Comparison of ENCODE assay signal across 8 mouse cellular contexts in genomic region chr14:14345113-14345871, GRCm38 (mm10). TPM values are rescaled to one million over a fixed set of nuclear protein-coding genes. Genes with fewer than 3 reads are reported as not detected.
DNase-seq lines count a peak whose midpoint lies in the region; ATAC-seq lines count a peak whose summit lies in the region.

No protein-coding gene starts in this region.

- peak overlapping the region; percentile 71 for H3K4me2 ChIP-seq in forebrain, embryonic 14.5 days (ENCODE audit: low read length)
- peak overlapping the region; percentile 73 for H3K4me2 ChIP-seq in neural tube, embryonic 14.5 days (ENCODE audit: low read depth, low read length)

- peak overlapping the region; percentile 60 for H3K4me3 ChIP-seq in forebrain, embryonic 14.5 days (ENCODE audit: low read depth, low read length)
- H3K4me3 ChIP-seq in neural tube, embryonic 14.5 days (ENCODE audit: low read depth, low read length), result peak overlapping the region; percentile 65

- 5% methylated on average over 39 of the region's 40 CpGs for WGBS in forebrain, embryonic 14.5 days
- 4% methylated on average over 40 of the region's 40 CpGs for WGBS in large intestine, adult 2 months
- WGBS in neural tube, embryonic 14.5 days, result 8% methylated on average over 37 of the region's 40 CpGs

- no peaks in the 10 kb centered on the region for H3K4me1 ChIP-seq in forebrain, embryonic 14.5 days (ENCODE audit: control insufficient read depth, insufficient read depth, low read length)
- no peaks in the 10 kb centered on the region for H3K4me1 ChIP-seq in neural tube, embryonic 14.5 days (ENCODE audit: control insufficient read depth, insufficient read depth, low read length)

- peak overlapping the region; percentile 69 for H3K9ac ChIP-seq in forebrain, embryonic 14.5 days (ENCODE audit: low read length)
- H3K9ac ChIP-seq in neural tube, embryonic 14.5 days (replicated peaks; ENCODE audit: low read depth, low read length), result peak overlapping the region; percentile 66

- H3K27ac ChIP-seq in forebrain, embryonic 14.5 days (ENCODE audit: low read depth, low read length), result peak overlapping the region; percentile 35
- peak overlapping the region; percentile 75 for H3K27ac ChIP-seq in neural tube, embryonic 14.5 days (ENCODE audit: low read depth, low read length)

- no peaks in the 10 kb centered on the region for H3K36me3 ChIP-seq in forebrain, embryonic 14.5 days (ENCODE audit: control insufficient read depth, insufficient read depth, low read length)
- no peaks in the 10 kb centered on the region for H3K36me3 ChIP-seq in neural tube, embryonic 14.5 days (ENCODE audit: control insufficient read depth, insufficient read depth, low read length)

- peak; percentile 81 for ATAC-seq in forebrain, embryonic 14.5 days
- peak; percentile 84 for ATAC-seq in neural tube, embryonic 14.5 days (ENCODE audit: low read depth)

- peaks cover 20% of the 10 kb centered on the region for H3K9me3 ChIP-seq in forebrain, embryonic 14.5 days (replicated peaks; ENCODE audit: control insufficient read depth, low read length)
- H3K9me3 ChIP-seq in neural tube, embryonic 14.5 days (ENCODE audit: control insufficient read depth, low read length), result peaks cover 6% of the 10 kb centered on the region

- no peaks in the 10 kb centered on the region for H3K27me3 ChIP-seq in forebrain, embryonic 14.5 days (replicated peaks; ENCODE audit: control insufficient read depth, insufficient read depth, low read length)
- no peaks in the 10 kb centered on the region for H3K27me3 ChIP-seq in neural tube, embryonic 14.5 days (ENCODE audit: control insufficient read depth, insufficient read depth, low read length)

- DNase-seq in ES-CJ7 (ENCODE audit: low read depth, low spot score), result peak; percentile 95
- peak; percentile 91 for DNase-seq in cerebellum, adult 11-12 months
- peak; percentile 91 for DNase-seq in forebrain, embryonic 14.5 days (ENCODE audit: low spot score)
- DNase-seq in heart, postnatal 10 days, result peak; percentile 93 to 96
- peak; percentile 59 for DNase-seq in large intestine, adult 2 months (ENCODE audit: low read depth, low spot score)
- peak; percentile 91 to 93 for DNase-seq in lung, adult 18-20 months
- DNase-seq in testis, postnatal 10 days (ENCODE audit: low spot score), result peak; percentile 98

- intact Hi-C loops in heart, postnatal 10 days (cut with DNase I), result loop anchor here (10.0 kb wide), 4 partner anchors 220 to 520 kb away; partner anchors contain the start of genes Psmd6 and Slc4a7

RNA-seq across cellular contexts. Expression of gene Il3ra, which starts 0.8 kb away (rescaled TPM):
- polyA plus RNA-seq in forebrain, embryonic 14.5 days (2014; fragmentation: Nextera tagmentation; extraction: Ambion mirVana), result 1.5 and 1.9 TPM in 2 replicates
- total RNA-seq in heart, postnatal 10 days (2021), result 10 to 100 TPM in 1 of 2 experiments, 1 to 10 TPM in 1; 6.7 to 11.1 TPM
- 13.9 and 20.1 TPM in 2 replicates for polyA plus RNA-seq in large intestine, adult 2 months (2012; rRNA removed)
- polyA plus RNA-seq in neural tube, embryonic 14.5 days (2014; fragmentation: Nextera tagmentation; extraction: Ambion mirVana), result 1.9 and 2.4 TPM in 2 replicates

RNA-seq across cellular contexts. Expression of gene Olfr31, which starts 22.7 kb away (rescaled TPM):
- polyA plus RNA-seq in forebrain, embryonic 14.5 days (2014; fragmentation: Nextera tagmentation; extraction: Ambion mirVana), result not detected in 2 replicates
- not detected for total RNA-seq in heart, postnatal 10 days (2021)
- not detected in 2 replicates for polyA plus RNA-seq in large intestine, adult 2 months (2012; rRNA removed)
- polyA plus RNA-seq in neural tube, embryonic 14.5 days (2014; fragmentation: Nextera tagmentation; extraction: Ambion mirVana), result 0.09 TPM in 1 of 2 replicates, not detected in the other

RNA-seq across cellular contexts. Expression of gene Olfr721-ps1, which starts 55.8 kb away (rescaled TPM):
- polyA plus RNA-seq in forebrain, embryonic 14.5 days (2014; fragmentation: Nextera tagmentation; extraction: Ambion mirVana), result not detected in 2 replicates
- total RNA-seq in heart, postnatal 10 days (2021), result not detected
- not detected in 2 replicates for polyA plus RNA-seq in large intestine, adult 2 months (2012; rRNA removed)
- not detected in 2 replicates for polyA plus RNA-seq in neural tube, embryonic 14.5 days (2014; fragmentation: Nextera tagmentation; extraction: Ambion mirVana)

Comparison
In these comparisons a context has a peak if more than half of its experiments do, and no peak if none do; other contexts are left out.
1. Peak in every context shown above with its lines: DNase-seq, ATAC-seq, H3K4me3 ChIP-seq and H3K27ac ChIP-seq.